Mouse (Mus musculus) natural killer cell, adult 2 months (primary cell): ENCODE results near the gene Raly.

Experiments
- DNase-seq, 2 experiments: peaks; one replicate each; pipeline ENCODE4 v3.0.0; 2022; ENCODE audit warnings: low spot score in 2 of 2

Gene Raly

DNA sequence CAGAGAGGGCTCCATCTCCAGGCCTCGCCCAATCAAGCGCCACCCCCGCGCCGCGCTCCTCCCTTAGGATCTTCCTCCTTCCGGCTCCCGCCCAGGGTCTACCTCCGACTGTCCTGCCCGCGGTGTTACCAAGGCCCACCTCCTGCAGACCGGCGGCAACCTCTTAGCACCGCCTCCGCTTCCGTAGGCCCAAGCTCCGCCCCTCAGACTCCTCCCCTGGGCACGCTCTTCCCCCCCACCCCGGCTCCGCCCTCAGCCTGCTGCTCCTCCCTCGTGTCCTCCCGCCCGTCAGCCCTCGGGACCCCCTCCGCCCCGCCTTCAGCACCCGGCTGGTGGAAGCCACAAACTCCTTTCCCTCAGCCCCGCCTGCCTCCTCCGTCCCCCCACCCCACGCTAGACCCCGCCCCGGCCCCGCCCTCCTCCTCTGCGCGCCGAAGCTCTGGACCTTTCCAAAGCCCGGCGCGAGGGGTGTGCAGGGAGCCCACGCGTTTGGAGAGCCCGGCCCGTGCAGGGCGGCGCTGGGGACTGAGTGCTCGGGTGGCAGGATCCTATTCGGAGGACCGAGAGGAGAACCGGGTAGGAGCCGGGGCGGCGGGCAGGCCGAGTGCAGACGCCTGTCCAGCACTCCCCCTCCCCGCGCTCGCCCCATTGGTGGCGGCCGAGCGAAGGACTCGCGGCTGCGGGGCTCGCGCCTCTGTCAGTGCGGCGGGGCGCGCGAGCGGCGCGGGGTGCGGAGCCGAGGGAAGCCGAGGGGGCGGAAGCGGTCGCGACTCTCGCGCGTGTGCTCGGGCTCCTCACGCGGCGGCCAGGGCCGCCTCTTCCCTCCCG, at the start of gene Raly, which contains the start of gene a:
Gene Raly (plus strand): TSS at position 441 of the 828 bp plus-strand sequence.
Gene a (plus strand): TSS at position 747 of the 828 bp plus-strand sequence.
- peak; percentile 97 to 98 for DNase-seq

DNA sequence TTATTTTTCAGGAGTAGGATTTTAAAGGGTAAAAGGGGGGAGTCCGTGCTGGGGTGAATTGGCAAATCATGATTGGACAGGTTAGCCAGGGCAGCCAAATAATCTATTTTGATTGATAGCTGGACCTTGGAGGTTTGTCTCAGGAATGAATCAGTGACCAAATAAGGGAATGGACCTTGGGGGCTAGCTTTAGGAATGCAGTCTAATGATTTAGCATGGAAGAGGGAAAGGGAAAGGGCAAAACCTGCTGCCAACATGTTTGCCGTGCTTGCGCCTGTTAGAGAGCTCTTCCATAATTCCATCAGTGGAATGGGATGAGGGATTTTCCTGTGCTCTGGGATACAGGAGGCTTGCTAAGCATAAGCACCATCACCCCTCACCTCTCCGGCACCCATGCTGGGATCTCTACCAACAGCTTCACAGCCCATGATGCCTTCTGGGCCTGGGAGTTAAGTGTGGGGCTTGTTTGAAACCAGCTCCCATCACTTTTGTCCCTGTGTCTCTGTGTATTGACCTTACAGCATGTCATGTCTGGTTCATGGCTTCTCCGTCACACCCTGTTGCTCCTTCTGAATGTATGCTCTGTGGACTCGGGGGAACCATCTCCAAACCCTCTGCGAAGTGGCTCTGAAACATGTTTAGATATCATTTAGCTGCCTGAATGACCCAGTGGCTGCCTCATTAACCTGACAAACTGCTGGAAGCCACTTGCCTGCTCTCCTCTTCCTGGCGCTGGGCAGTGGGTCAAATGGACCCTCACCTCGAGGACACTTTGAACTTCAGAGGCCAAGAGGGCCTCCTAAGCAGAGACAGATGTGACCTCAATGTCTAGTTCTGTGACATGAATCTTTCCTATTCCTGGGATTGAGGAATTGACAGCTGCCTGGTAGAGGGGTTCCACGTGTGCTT, 47.7 kb upstream of the Raly start:
- DNase-seq = no peak

DNA sequence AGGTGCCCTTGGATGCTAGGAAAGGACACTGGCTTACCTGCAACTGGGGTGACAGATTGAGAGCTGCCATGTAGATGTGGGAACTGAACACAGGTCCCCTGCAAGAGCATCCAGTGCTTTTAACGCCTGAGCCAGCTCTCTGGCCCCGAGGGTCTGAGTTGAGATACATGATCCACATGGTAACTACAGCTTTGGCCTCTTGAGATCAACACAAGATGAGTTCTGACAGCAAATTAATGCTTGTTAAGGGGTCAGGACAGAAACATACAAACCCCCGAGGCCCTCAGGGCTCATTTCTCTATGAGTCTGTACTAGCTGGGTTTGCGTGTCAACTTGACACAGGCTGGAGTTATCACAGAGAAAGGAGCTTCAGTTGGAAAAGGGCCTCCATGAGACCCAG, 47.0 kb upstream of the Raly start:
- DNase-seq = no peak

DNA sequence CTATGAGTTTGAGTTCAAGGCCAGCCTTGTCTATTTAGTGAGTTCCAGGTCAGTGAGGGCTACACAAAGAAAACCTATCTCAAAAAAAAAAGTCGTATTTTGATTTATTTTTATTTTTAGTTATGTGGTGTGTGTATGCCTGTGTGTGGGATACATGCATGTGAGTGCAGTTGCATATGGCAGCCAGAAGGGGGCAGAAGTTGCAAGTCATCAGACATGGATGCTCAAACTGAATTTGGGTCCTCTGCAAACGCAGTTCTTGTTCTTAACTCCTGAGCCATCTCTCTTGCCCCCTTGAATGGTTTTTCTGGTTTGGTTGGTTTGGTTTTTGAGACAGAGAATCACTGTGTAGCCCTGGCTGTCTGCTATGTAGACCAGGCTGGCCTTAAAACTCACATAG, 42.5 kb upstream of the Raly start:
- DNase-seq = no peak

DNA sequence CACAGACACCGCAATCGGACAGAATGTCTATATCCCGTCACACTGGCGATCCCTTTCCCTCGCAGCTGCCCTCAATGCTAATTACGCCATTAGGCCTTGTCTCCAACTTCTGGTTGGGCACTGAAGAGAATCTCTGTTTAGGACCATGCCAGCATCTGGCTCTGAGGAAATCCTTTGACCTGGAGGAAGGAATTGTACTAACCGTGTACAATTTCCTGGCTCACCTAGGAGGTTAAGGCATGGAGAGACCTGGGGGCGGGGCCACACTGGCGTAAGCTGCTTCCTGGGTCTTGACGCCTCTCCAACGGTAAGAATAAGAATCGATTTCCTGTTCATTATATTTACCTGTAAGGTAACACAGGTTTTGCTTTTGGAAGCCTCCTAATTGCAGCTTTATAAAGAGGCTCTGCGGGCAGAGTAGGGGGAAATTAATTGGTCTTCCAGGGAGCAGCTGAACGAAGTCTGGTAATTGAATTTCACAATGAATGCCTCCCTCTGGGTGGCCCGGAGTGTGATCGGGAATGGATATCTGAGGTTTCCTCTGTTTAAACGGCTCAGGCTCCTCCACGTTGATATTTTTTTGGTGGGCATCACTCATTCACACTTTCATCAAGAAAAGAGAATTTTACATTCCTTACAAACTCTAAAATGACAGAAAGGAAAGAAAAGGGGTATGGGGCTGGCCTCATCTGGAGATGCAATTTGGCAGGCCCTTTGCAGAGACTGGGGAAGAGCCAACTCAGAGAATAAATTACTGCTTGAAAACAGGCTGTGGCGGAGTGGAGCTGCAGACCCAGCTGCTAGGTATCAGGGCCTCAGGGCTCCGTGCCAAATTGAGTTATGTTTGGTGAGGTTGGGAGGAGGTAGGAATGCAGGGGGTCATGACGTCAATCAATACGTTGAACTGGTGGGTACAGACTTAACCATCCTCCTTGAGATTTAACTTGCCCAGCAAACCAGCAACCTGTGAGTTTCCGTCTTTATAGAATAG, 41.6 kb upstream of the Raly start:
- DNase-seq = no peak

DNA sequence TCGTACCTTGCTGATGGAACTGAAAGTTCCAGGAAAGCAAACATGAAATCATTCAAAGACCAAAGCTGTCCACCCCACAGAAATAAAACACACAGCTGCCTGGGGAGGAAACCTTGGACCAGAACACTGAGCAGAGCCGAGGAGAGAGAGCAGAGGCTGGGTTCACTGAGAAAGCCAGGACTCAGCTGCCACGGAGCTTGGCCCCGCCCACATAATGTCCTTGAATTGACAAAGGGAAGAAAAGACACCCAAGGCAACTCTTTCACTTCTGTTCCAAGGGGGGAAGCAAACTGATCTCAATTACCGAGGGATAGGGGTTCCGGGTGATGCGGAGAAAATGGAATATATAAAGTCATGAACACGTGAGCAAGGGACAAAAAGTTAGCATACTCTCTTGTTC, 39.0 kb upstream of the Raly start:
- DNase-seq = no peak

DNA sequence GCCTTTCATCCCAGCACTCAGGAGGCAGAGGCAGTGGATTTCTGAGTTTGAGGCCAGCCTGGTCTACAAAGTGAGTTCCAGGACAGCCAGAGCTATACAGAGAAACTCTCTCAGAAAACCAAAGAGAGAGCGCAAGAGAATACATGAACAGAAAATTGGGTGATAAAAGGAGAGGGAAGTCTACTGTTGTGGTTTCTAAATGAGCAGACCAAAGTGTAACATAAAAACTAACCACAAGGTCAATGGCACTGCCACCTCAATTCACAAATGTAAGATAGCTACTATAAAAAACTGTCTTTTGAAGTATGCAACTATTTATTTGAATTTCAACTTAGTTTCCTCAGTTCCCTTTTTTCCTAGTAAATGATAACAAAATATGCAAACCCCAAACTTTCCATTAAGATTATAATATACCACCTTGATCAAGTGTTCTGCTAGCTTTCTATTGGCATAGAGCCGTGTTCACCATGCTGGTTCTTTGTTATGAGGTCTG, 36.8 kb upstream of the Raly start:
- no peak for DNase-seq

DNA sequence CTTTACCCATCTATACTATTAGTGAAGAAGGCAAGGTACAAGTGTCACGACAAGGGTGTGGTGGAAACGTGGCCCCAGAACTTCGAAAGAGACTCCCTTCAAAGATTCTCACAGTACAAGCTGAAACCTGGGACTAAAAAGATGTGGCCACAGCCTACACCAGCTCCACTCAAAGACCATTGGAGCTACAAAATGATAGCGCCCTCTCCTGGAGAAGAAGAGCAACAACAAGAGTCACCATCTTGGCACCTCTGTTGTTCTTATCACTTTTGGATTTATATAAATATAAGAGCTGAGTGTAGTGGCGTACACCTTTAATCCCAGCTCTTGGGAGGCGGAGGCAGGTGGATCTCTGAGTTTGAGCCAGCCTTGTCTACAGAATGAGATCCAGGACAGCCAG, 35.1 kb upstream of the Raly start:
- DNase-seq = no peak

DNA sequence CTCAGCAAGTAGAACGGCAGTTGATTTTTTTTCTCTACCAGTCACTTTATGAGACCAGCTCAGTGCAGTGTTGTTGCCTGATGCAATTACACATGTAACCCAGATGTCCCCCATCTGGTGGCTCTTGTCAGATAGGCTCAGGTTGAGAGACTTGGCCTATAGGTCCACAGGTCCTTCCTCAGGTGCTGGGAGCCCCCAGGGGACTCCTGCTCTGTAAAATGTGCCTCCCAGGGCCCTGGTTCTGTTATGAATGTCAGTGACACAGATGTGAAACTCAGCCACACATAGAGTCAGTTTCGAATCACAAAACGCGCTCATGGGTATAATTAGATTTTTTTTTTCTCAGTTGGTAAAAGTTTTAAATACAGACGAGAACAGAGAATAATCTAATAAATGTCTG, 33.2 kb upstream of the Raly start:
- DNase-seq = no peak

DNA sequence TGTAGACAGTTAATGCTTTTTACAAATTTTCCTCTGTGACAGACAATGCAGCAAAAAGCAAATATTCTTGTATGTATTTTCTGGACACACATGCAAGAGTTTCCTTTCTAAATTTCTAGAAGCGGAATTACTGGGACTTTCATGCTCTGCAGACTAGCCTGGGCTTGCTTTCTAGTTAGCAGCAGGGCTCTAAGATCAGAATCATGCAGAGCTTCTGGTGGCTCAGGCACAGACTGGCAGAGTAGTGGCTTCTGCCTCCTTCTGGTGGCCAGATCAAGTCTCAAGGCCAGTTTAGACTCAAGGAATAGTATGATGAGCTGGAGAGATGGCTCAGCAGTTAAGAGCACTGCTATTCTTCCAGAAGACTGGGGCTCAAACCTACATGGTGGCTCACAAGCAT, 32.4 kb upstream of the Raly start:
- no peak for DNase-seq

DNA sequence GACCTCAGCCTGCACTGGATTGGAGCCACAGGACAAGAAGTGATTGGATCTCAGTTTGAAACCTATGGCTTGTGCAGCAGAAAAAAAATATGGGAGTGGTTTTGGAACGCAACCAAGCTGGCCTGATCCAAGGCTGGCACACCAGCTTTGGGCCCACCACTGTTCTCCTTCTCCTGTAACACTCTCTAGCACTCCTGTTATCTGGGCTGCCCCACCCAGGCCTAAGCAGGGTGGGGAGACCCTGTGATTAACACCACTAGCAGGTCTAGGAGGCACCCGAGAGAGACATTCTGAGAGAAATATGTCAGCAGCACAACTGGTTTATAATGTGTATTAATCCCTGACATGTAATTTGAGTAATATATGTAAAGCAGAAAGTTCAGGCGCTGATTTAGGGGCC, 27.7 kb upstream of the Raly start:
- no peak for DNase-seq

DNA sequence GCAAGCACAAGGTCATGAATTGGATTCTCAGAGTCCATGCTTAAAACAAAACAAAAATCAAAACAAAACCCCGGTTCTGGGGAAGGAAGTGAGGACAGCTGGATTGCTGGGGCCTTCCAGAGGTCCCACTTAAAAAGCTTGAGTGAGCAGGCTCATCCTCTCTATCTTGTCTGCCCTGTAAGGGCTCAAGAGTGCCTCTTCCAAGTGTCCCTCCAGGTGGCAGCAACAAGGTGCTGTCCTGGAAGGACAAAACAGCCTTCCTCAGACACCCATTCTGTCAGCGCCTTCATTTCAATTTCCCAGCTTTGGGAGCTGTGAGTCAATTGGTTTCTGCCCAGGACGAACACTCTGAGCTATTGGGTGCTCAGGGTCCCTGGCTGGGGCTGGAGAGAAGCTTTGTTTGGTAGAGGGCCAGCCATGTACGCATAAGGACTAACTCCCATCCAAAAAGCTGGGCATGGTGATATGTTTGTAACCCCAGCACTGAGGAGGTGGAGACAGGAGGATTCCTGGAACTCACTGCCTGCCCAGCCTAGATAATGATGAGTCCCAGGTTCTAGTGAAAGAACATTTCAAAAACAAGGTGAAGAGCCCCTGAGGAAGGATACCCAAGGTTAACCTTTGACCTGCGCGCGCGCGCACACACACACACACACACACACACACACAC, 25.9 kb upstream of the Raly start:
- DNase-seq = no peak

DNA sequence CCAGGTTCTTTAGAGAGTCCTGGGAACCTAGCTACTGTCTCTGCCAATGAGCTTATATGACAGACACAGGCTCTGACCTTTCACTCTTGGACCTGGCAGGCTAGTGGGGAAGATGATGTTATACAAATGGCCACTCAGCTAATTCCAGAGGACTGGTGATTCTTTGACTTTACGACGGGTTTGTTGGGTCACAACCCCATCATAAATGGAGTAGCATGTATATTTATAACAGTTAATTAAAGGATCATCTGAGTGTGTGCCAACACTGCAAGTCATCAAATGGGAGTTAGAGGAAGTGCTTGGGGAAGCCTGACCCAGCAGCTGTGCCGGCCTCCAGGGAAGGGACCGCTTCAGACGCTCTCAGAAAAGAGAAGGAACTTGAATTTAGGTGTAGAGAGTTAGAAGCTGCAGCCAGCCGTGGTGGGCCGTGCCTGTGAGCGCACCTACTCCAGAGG, 25.3 kb upstream of the Raly start:
- DNase-seq = no peak

DNA sequence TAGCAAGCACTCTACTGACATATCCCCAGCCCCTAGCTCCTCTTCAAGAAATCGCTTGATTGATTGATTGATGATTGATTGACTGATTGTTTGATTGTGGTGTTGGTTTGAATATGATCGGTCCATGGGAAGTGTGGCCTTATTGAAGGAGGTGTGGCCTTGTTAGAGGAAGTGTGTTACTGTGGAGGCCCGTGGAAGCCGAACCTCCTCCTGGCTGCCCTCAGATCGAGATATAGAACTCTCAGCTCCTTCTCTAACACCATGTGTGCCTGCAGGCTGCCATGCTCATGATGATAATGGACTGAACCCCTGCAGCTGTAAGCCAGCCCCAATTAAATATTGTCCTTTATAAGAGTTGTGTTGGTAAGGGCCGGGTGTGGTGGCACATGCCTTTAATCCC, 23.8 kb upstream of the Raly start:
- DNase-seq = no peak

DNA sequence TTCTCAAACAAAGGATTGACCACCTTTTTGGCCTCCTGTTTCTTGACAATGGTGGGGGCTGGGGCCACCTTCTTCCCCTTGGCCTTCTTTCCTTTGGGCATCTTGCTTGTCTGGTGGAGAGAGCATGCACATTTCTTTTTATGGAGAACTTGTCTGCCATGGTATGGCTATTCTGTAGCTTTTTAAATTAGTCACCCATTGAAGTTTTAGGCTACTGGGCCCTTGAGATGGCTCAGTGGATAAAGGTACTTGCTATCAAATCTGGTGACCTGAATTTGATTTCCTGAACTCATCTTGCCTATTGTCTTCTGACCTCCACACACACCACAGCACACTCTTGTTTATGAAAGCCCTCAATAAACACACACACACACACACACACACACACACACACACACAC, 21.0 kb upstream of the Raly start, which contains the start of gene Gm14214:
Gene Gm14214 (minus strand): TSS at position 101 of the 400 bp plus-strand sequence.
- no peak for DNase-seq

DNA sequence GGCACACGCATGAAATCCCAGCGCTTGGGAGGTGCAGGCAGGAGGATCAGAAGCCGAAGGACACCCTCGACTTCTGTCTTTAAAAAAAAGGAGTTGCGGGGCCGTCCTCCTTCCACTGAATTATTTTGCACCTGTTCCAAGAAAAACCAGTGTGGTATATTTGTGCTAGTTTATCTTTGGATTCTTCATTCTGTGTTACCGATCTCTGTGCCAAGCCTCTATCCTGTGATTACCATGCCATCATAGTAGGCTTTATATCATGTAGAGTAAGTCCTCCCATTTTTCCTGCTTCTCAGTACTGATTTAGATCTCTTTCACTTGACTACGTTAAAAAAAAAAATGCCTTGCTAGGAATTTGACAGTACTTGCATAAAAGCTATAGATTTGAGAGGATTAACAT, 19.3 kb upstream of the Raly start:
- no peak for DNase-seq

DNA sequence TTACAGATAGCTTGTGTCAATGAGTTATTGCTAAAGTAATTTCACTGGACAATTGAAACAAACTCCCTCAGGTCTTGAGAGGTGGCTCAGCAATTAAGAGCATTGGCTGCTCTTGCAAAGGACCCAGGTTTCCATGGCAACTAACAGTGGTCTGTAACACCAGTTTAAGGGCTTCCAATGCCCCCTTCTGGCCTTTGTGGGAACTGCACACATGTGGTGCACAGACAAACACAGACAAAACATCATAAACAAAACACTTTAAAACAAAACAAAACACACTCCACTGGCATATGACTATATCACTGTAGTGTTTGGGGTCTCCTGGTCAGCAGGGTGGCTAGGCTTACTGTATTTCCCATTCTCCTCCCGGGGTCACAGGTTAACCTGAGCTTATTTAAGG, 16.9 kb upstream of the Raly start:
- peak; percentile 52 for DNase-seq

DNA sequence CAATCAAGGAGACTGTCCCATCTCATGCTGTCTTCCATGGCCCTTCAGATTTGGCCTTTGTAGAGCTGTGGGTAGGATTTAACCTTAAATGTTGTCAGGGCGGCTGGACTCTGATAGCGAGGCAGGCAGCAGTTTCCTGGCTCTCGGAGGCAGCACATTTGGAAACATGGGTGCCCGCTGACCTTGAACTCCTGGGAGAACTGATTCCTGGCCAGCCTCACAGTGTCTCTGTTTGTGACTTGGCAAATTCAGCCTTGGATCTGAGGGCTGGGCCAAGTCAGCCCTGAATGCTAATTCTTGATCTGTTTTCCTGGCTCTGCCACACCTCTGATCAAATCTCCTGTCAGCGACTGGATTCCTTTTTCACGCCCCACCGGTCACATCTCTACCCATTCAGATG, 14.4 kb upstream of the Raly start:
- DNase-seq = no peak

DNA sequence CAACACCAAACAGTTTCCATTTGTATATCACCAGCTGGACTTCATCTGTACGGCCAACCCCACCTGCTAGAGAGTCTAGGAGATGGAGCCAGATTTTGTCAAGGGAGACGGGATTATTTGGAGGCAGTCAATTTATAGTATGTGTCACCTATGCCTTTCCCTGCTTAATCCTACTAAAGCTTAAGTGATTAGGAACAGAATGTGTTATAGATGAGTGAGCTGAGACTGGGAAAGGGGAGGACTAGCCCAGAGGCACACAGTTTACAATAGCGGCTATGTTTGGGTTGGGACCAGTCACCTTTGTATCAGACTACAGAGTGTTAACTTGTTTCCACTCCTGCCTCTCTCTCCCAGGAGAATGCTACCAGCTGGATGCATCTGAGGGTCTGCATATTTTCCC, 11.2 kb upstream of the Raly start:
- no peak for DNase-seq

DNA sequence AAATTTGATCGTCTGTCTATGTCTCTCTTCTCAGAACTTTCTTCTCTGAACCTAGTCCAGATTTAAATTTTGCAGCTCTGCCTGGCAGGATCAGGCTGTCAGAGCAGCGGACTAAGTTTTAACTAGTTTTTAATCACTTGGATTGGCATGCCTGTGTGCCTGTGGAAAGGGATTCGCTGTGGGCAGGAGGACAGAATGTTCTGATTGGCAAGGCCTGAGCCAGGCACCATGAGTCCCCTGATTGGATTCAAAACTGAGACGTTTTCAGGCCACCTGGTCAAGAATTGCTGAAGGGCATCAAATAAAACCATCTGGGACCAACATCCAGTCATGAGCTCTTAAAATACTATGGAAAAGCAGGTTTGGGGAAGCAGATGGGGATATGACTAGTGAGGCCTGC, 8.5 kb upstream of the Raly start:
- no peak for DNase-seq
